Mouse (Mus musculus) left cerebral cortex, postnatal 36 days (tissue): ENCODE measurements around the gene Olfr64. TPM values are rescaled to one million over a fixed set of nuclear protein-coding genes. Genes with fewer than 3 reads are reported as not detected.

ENCODE experiments used
- DNase-seq, 2 experiments: peaks; one replicate each; pipeline ENCODE4 v3.0.0; 2021 to 2022; ENCODE audit warnings: low spot score in 2 of 2, mixed read lengths in 1 of 2
- intact Hi-C: fragments of 180-260 bp; cut with DNase I; formaldehyde crosslinking; loops from one replicate; pipeline ENCODE4 v1.15.1; 2025
- total RNA-seq, 2 experiments: library from RNA; stranded (reverse); gene quantifications; 2 replicates each; pipeline ENCODE4 v1.2.3; 2021

Gene Olfr64
- not detected for total RNA-seq

GRCm38 (mm10) chr7:103894385-103894784, at the start of gene Olfr64:
Gene Olfr64 (minus strand): TSS chr7:103894485.
- no peak for DNase-seq
- intact Hi-C loops = no loop called here

DNA sequence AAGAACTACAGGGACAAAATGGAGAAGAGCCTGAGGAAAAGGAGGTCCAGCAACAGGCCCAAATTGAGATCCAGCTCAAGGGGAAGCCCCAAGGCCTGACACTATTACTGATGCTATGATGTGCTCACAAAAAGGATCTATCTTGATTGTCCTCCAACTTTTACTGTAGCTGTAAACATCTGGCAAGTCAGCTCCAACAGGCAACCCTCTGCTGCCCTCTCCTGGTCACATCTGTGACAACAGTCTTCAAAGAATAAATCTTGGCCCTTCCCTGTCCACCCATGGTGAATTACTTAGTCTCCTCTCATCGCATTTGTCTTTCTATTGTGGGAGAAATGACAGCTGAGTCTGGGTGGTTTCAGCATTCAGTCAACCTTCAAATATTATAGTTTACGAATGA, 48.4 kb upstream of the Olfr64 start:
- intact Hi-C loops = no loop called here
- DNase-seq = no peak

DNA sequence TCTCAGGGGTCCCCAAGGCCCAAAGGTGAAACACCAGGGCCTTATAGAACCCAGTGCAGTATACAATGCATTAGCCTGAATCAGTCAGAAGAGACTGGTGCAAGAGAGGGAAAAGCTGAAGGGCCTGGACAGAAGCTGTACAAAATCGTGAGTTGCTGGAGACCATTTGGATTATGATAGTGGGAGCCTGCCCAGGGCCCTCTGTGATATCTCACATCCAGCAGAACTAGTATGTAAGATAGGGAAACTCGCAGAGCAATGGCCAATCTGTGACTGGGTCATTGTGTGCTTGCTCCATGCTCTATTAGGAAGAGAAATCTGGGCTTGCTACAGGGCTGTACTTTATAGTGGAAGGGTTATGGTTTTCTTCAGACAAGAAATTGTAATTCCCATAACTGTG, 40.0 kb upstream of the Olfr64 start, which contains the start of gene Olfr632:
TSS of gene Olfr632 (plus strand) at position 84 of the 400 bp plus-strand sequence.
- DNase-seq = no peak
- intact Hi-C loops = no loop called here

GRCm38 (mm10) chr7:103928525-103928924, 34.2 kb upstream of the Olfr64 start, which contains the start of gene Olfr631:
Gene Olfr631 (plus strand): TSS chr7:103928825.
- intact Hi-C loops = no loop called here
- DNase-seq = no peak

DNA sequence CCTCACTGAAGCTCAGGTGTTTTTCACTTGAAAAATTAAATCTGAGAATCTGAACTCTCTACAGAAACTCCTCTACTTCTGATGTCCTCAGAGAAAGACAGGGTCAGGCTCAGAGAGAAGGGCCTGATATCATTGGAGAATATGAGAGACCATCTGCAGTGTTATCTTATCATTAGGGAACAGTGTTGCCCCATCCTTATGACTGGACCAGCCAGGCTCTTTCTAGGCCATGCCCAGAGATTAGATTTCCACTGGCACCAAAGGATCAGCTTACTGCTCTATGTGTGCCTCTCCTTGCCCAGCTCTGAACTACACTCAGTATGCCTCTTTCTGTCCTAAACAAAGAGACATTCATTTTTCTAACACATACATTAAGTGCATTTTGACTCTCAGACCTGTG, 21.1 kb upstream of the Olfr64 start:
- DNase-seq = no peak
- intact Hi-C loops = no loop called here

DNA sequence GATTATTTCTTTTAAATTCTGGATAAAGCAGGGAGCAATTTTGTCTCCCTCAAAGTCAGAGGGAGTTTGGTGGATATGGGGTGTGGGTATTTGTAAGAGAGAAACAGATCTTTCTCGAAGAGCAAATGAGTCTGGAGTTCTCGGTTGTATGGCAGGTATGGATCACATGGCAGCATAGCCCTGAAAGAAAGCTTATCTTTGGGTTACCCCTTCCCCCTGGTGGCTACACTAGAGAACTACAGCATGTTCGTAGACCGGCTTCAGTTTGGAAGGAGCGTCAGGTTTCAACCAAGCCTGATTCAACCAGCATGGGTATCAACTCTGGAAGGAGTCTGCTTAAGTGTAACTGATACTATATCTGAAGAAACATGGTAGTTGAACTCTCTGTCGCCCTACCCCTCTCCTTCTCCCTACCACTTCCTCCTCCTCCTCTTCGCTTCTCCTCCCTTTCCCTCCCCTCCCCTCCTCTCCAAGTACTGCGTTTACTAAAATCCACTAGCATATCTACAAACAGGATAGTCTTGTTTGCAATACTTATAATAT, 18.8 kb upstream of the Olfr64 start:
- DNase-seq = no peak
- intact Hi-C loops = no loop called here

DNA sequence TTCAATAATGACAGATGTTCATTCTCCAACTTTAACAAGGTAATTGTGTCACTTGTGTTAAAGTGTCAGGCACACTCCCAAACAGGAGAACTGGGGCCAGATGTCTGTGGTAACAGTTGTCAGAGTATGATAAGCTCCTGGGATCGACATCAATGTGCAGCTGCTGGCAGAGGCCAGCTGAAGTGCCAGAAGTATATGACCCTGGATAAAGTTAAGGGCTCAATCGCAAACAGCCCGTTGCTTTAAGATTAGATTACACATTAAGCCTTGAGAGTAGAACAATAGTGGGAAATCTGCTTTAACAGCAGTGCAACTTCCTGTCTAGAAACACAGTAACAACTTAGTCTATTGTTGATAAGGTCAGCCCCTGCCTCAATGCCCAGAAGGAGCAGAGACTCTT, 15.8 kb upstream of the Olfr64 start:
- DNase-seq = no peak
- intact Hi-C loops = no loop called here

DNA sequence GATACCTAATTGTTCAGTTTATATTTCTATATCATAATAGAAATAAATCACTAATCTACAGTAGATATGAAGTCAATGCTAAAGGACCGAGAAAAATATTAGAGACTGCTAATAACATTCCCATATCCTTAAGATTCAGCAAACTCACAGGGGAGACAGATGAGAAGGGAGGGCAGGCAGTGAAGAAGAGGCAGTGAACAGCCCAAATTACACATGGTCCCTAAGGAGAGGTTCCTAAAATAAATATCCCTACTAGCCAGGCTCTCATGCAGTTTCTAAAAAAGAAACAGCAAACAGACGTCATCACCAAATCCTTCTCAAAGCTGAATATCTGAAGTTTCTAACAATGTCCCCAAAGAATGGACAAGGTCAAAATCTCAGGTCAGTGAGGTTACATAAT, 8.9 kb upstream of the Olfr64 start, which contains the start of gene Olfr65:
TSS of gene Olfr65 (plus strand) at position 301 of the 400 bp plus-strand sequence.
- intact Hi-C loops = no loop called here
- no peak for DNase-seq

DNA sequence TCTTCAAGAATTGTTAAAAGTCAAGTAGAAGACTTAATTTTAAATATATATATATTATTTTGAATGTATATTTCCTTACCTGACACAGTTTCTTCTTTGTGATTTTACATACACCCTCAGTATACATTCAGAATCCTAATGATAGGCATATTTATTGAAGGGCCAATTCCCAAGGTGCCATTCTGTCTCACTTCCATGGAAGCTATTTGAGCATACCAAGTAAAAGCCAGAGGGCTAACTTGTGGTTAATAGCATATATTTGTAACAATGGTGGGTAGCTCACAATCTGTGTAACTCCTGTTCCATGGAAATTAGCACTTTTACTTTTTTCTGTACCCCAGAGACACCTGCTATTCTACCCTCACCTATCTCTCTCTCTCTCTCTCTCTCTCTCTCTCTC, 8.1 kb downstream of the Olfr64 start, which contains the start of gene Olfr66:
TSS of gene Olfr66 (minus strand) at position 101 of the 400 bp plus-strand sequence.
- DNase-seq = no peak
- intact Hi-C loops = no loop called here

DNA sequence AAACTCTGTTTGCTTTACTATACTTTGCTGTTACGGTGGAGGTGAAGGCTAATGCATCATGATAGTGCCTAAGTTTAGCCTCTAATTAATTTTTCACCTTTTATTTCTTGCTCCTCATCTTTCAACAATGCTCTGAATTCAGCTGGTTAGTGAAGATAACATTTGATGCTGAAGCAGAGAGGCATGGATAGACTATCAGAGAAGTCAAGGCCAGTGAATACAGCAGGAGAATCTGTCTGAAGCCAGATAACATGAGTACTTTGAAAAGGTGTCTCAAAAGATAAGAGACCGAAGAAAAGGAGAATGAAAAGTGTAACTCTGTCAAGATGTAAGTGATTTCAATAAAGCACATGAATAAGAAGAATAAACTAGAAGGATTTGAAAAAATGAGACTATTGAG, 17.2 kb downstream of the Olfr64 start:
- DNase-seq = no peak
- intact Hi-C loops = no loop called here

- intact Hi-C loops = loop anchor here (5.0 kb wide), 2 partner anchors 1207 to 1362 kb away; no protein-coding TSS in a partner anchor
- DNase-seq = no peak
These were observed 19.8 kb downstream of the Olfr64 start for GRCm38 (mm10) chr7:103874451-103874850.

DNA sequence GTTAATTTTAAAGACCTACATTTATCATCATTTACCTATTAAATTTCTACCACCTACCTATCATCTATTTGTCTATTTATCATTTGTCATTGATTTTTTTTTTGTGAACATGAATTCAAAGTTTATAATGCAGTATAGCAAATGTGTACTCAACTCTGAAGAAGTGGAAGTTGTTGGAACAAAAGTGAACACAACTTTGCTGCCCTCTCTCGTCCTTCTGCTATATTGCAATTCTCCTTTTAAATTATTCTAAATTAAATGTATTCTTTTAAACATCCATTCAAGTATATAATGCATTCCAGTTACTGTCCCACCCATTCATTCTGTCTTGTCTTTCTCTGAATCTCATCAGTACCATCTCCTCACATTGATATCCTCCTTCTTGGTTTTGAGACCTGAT, 21.2 kb downstream of the Olfr64 start:
- DNase-seq = no peak
- intact Hi-C loops = loop anchor here (5.0 kb wide), 2 partner anchors 1206 to 1361 kb away; no protein-coding TSS in a partner anchor

GRCm38 (mm10) chr7:103870667-103871066, 23.6 kb downstream of the Olfr64 start:
- intact Hi-C loops = loop anchor here (5.0 kb wide), 2 partner anchors 1203 to 1358 kb away; no protein-coding TSS in a partner anchor
- DNase-seq = no peak

DNA sequence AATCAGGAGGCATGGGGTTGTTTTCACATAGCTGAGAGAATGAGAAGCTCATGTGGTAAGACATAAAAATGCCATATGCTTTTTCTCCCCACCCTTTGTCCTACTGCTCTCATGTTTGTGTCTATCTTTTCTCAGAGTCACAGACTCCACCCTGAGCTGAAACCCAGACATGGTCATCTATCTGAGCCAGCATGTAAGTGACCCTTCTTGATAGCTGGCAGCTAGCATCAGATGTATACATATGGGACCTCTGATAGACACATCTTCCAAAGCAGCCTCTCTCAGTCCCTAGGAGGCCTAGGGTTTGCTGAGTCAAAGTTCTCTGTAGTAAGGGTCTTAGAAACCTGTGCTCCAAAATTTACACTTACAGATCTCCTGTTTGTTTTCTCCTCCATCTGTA, 28.6 kb downstream of the Olfr64 start:
- no peak for DNase-seq

GRCm38 (mm10) chr7:103861531-103861930, 32.8 kb downstream of the Olfr64 start:
- intact Hi-C loops = no loop called here

More for the DNA sequence above, 28.6 kb downstream of the Olfr64 start:
- intact Hi-C loops = no loop called here

DNA sequence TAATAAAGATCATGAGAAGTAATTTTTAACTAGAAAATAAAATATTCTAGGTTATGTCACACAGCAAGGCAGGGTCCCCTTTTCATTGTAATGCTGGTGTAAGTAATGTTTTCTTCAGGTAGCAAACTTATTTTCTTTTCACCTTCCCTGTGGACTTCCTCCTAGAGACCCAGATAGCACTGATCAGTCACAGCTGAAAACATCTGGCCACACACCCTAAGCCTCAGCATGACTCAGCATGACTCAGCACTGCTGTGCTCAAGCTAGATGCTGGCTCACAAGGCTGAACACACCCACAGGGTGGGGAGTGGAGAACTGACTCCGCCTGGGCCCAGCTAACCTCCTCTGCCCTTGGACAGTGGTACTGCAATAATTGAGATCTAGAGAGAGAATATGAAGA, 33.4 kb downstream of the Olfr64 start:
- intact Hi-C loops = no loop called here
- DNase-seq = no peak

More at GRCm38 (mm10) chr7:103861531-103861930, 32.8 kb downstream of the Olfr64 start:
- DNase-seq = no peak

DNA sequence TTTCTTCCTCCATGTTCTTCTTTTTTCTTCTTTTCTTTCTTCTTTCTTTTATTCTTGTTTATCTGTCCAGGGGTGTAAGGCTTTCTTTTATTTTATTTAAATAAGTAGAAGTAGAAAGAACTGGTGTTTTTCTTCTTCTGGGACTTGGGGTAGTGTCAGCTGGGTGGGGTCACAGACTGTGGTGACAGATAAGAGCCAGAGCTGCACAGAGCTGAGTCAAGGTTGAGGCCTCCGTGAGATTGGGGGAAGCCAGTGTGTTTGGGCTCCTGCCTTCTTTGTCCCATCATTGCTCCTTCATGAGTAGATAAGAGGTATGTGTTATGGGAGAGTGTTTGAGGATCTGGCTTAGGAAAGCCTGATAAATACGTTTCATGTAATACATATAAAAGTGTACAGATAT, 35.2 kb downstream of the Olfr64 start:
- intact Hi-C loops = no loop called here
- no peak for DNase-seq

DNA sequence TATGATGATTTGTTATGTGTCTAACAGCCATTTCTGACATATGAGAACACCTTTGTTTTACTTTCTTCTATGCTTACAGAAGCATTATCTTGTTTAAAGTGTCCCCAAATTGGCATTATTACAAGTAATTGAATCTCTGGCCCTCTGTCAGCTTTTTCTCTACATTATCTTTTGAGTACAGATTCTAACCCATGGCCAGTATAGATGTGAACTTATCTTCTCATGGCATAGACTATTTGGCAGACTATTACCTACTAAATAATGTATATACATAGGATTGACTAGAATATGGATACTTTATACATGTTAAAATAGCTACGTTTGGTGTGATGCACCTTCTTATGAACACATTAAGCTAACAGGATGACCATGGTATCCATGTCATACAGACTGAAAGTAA, 39.6 kb downstream of the Olfr64 start:
- intact Hi-C loops = no loop called here
- DNase-seq = no peak

DNA sequence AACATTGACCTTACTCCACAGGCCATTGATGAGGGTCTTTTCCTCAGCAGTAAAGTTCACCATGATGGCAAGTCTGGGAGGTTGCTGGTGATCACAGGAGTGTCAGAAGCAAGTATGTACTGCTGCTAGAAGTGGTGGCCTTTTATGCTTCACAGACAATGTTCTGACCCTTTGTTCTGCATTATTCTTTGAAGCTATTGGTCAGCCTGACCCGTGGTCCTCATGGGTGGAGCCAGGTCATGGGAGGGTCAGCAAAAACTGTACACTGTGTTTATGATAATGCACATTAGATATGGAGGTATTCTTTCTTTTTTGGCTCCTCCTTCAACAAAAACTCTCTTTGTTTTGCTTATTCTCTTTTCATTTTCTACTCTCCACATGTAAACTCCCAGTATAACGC, 41.2 kb downstream of the Olfr64 start, which contains the start of gene Hbb-y:
TSS of gene Hbb-y (minus strand) at position 127 of the 400 bp plus-strand sequence.
- no peak for DNase-seq
- intact Hi-C loops = no loop called here

GRCm38 (mm10) chr7:103844525-103845325, 49.6 kb downstream of the Olfr64 start:
- no peak for DNase-seq
- intact Hi-C loops = no loop called here

DNA sequence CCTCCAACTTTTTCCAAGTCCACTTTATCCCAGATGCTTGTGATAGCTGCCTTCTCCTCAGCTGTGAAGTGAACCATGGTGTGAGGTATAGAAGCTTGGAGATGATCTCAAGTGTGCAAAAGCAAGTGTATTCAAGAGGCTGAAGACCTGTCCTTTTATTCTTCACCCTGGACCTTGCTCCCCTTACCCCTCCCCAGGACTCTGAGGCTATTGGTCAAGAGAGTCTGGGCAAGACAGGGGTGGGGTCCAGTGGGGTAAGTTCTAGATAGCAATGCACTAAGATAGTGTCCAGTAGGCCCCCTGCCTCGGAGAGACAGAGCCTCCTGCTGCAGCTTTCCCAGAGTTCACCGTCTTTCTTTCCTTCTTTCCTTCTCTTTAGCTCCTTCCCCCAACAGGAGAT, 51.3 kb downstream of the Olfr64 start, which contains the start of gene Hbb-bh1:
TSS of gene Hbb-bh1 (minus strand) at position 131 of the 400 bp plus-strand sequence.
- DNase-seq = no peak

More for the DNA sequence above, 51.3 kb downstream of the Olfr64 start, which contains the start of gene Hbb-bh1:
- intact Hi-C loops = no loop called here
